Mouse (Mus musculus) ES-CJ7 (cell line): Measurements from ENCODE around the gene Lrrfip1.

ENCODE experiments used
- DNase-seq: peaks from one replicate; pipeline ENCODE4 v3.0.0; 2011; ENCODE audit warnings: low read depth, low spot score

The Lrrfip1 gene

DNA sequence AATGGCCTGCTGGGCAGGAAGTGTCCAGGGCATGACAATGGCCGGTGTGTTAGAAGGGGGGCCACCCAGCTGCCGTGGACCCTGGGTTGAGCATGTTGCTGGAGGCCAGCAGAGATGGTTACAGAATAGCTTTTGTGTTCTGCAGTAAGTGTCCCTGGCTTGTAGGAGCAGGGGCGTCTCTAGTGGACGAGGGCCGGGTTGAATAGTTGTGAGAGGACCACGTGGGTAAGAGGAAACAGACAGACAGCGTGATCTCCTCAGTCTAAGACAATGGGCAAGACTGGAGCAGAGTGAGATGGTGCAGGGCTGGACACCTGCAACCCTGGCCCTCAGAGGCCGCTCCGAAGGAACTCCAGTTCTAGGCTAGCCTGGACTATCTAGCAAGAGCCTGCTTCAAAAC, 57.2 kb downstream of the Lrrfip1 start:
- no peak for DNase-seq

DNA sequence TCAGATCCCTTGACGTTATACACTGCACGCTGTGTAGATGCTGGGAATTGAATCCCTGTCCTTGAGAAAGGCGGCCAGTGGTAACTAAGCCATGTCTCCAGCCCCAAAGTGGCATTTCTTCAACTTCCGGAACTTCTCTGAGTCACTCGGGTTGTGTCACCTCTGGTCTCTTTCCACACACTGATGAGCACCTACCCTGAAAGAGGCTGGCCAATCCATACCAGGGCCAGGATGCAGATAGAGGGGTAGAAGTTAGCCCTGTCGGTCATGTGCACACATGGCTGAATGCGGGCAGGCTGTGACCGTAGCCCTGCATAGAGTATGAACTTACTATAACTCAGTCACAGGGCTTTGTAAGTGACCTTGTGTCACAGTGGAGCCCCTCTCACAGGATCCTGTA, 57.9 kb downstream of the Lrrfip1 start:
- no peak for DNase-seq

- no peak for DNase-seq
These were observed 59.0 kb downstream of the Lrrfip1 start for GRCm38 (mm10) chr1:91057311-91058245.

GRCm38 (mm10) chr1:91058251-91058650, 59.7 kb downstream of the Lrrfip1 start:
- no peak for DNase-seq

DNA sequence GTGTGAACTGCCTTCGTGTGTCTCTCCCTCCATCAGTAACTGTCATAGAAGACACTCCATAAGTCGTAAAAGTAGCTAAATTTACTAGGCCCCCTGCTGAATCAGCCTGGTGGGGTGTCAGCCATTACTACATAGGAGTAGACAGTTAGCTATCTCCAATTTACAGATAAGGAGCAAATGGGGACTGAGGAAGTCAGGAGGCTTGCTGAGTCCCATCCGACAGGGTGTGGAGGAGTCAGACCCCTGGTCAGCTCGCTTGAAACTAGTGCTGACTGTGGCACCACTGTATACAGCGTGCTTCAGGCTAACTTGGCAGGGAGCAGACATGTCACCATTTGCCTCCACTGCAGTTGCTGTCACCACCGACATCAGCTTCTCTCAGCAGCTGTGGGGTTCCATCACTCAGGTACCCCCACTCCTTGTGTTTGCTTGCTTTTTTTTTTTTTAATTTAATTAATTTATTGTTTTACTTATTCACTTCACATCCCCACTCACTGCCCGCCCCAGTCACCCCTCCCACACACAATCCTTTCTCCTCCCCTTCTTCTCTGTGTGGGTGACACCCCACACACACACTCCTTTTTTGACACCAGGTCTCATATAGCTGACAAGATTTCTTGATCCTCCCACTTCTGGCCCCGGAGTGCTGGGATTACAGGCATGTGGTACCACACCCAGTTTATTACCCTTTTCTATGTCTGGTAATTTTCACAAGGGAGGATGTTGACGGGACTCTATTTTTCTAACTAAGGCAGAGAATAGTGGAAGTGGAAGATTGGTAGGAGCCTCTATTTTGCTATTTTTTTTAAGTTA, 61.5 kb downstream of the Lrrfip1 start:
- DNase-seq: no peak

DNA sequence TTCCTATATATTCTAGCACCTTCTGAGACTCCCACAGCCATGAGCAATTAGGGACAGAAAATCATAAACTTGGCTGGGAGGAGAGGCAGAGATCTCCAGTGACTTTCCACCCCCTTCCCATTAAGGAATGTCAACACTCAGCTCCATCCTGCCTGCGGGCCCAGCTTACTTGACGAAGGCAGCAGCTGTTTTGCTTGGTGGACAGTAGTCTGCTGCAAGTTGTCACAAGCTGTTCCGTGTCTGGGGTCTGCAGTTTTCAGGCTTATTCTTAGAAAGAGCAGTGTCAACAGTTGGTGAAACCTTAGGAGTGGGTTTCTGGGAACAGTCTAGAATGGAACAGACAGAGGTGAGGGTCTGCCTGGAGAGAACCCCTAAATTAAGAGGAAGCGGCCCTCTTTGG, 62.6 kb downstream of the Lrrfip1 start:
- no peak for DNase-seq

- DNase-seq: no peak
These were observed 63.8 kb downstream of the Lrrfip1 start for GRCm38 (mm10) chr1:91062363-91062762.

DNA sequence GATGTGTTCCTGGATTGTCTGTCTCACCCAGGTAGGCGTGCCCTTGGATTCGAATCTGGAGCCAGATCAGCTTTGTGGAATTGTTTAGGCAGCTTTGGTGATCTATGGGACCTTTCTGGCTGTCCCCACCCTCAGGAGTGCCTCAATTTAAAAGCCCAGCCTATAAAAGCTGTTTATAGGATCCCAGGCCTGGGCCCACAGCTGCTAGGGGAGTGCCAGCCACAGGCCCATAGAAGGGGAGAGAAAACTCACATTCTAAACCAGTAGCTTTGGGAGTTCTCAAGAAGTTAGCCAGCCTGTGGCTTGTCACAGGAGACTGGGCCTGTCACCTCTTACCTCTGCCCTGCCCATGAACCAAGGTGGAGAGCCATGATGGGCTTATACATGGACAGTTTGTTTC, 65.5 kb downstream of the Lrrfip1 start:
- DNase-seq: no peak

GRCm38 (mm10) chr1:91064903-91065525, 66.5 kb downstream of the Lrrfip1 start:
- DNase-seq: no peak

DNA sequence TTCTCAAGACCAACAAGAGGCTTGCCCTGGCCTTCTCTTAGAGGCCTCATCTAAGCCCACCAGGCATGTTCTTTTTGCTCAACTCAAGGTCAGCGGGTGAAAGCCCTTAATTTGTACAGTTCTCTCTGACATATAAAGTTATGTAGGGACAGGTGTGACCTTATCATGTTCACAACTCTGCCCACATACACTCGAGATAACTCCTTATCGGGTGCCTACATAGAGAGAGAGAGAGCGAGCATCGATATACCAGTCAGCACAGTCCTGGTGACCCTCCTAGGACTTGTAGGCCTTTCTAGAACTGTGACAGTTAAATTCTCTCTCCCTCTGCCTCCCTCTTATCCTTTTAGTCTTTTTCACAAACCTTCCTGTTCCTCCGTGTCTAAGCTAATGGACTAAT, 67.5 kb downstream of the Lrrfip1 start:
- no peak for DNase-seq

DNA sequence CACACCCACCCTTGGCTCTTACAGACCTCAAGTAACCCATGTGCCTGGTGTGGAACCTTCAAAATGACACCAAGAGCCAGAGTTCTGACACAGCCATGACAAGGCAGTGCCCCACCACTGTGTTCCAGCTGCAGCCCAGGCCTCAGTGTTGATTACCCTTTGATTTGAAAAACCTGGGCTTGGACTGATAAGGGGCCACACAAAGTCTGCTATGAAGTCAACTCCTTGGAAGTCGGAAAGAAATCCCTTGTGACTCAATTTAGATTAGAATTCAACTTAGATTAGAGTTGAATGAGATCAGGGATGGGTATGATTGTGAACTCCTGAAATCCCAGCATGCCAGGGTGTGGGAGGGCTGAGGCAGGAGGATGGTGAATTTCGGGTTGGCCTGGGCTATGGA, 68.1 kb downstream of the Lrrfip1 start:
- DNase-seq: no peak

DNA sequence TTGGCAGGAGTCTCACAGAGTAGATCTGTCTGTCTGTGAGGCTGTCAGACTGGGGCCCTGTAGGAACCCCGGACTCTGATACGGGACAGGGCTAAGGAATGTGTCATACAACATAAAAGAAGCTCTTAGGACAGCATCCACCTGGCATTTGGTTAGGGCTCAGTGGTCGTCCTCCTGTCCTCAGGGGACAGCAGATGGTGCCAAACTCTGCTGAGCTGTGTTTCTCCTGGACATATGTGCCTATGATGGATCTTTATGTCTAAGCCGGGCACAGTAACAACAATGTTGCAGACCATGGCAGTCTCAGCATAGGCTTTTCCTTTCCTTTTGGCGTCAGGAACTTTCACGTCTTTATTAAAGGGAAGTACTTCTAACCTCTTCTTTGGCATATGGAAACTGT, 69.2 kb downstream of the Lrrfip1 start:
- DNase-seq: no peak

DNA sequence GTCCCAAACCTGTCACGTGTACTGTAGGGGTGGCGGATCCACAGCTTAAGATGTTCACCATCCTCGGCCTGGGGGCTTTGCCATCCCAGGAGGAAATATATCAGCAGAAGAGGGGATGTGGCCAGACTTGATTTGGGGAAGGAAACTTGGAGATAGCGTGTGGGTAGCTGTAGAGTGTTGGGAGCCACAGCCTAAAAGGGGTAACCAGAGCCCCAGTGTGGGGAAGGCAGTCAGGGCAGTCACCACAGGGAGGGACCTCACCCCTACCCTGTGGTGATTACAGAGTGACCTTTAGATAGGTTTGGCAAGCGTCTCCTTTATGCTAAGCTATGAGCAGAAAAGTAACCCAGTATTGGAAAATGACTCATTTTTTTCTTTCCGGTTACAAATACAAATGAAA, 71.0 kb downstream of the Lrrfip1 start:
- no peak for DNase-seq

- no peak for DNase-seq
These were observed 72.0 kb downstream of the Lrrfip1 start for GRCm38 (mm10) chr1:91070547-91070946.

GRCm38 (mm10) chr1:91071671-91072290, 73.2 kb downstream of the Lrrfip1 start:
- no peak for DNase-seq

GRCm38 (mm10) chr1:91076946-91077345, 78.4 kb downstream of the Lrrfip1 start:
- no peak for DNase-seq

DNA sequence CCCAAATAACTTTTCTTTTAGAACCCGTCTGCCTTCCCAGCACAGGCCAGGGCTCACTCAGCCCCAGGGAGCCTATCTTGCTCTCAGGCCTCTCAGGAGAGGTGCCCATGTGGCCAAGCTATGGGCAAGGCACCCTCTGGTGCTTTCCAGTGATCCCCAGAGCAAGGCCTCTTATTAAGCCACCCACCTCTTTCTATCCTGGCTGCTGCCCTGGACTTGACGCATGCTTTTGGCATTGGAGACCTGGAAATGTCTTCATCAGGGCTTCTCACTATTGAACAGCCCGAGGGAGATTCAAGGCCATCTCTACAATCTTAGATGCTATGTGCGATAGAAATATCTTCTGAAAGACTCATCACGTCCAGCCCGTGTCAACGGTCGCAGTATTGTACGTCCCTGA, 78.9 kb downstream of the Lrrfip1 start:
- DNase-seq: no peak

- no peak for DNase-seq
These were observed 79.4 kb downstream of the Lrrfip1 start for GRCm38 (mm10) chr1:91077980-91078379.

GRCm38 (mm10) chr1:91079740-91080422, 81.3 kb downstream of the Lrrfip1 start:
- DNase-seq: no peak

DNA sequence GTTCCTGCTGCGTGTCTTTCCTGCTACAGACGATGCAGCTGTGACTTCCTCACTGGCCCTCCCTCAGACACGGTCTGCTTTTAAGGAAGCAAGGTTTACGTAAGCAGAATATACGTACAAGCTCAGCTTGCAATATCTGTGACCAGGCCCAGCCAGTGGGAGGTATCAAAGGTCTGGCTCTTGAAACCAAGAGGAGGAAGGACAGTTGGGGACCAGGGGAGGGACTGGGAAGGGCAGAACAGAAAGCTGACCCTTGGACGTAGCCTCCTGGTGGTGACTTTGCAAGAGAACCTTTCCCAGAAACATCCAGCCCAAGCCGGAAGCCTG, 81.8 kb downstream of the Lrrfip1 start:
- DNase-seq: no peak

GRCm38 (mm10) chr1:91084374-91084773, 85.8 kb downstream of the Lrrfip1 start:
- no peak for DNase-seq
